Mouse (Mus musculus) C2C12 (cell line): ENCODE results near the gene Phactr2.

ENCODE experiments used
- CTCF ChIP-seq: IDR thresholded peaks from one replicate; pipeline ENCODE4 v1.5.1; 2011; ENCODE audit not compliant: control insufficient read depth, insufficient read depth, insufficient read length
- MYOD1 ChIP-seq: IDR thresholded peaks from one replicate; pipeline ENCODE4 v1.6.1; 2011; ENCODE audit warnings: low read depth; ENCODE audit not compliant: control insufficient read depth, insufficient read length

DNA sequence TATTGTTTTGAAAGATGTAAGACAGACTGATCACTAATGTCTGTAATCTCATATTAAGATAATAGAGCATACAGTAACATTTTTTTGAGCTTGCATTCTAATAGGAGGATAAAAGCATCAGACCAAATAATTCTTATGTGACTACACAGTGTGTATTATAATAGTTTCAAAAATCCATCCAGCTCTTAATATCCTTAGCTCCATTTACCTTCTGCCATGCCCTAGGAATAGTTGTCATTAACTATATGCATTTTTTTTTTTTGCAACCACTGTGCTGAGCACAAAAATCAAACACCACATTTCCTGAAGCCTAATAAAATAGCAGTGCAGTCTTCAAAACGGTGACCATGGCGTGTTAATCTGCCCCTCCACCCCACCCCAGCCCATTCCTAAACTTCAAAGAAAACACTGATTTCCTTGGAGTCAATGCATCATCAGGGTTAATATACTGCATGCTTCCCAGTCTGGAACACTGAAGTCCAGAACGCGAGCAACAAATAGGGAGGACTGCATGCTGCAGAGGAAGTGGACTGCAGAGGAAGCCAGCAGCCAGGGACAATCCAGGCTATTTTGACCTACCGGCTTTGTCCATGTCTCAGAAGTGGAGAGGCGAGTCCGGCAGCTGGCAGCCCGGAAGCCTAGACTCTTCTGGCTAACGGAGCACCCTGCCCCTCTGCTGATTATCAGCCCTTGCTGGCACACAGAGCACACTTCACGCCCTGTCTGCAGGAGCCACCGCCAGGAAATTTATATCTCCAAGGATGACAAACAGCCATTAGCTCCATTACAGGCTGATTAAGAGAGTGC lies 85.9 kb downstream of the Phactr2 start:
- TF ChIP-seq CTCF (no peak), MYOD1 (no peak)
